Mouse (Mus musculus) ovary, postnatal 14 days (tissue): ENCODE data around the gene Olfr1090.

Experiments used
- DNase-seq: peaks from one replicate; pipeline ENCODE4 v3.0.0; 2022; ENCODE audit warnings: low spot score

Olfr1090 gene

GRCm38 (mm10) chr2:86758893-86759292 is at the start of gene Olfr1090:
Gene Olfr1090 (minus strand): TSS chr2:86758993.
- DNase-seq: no peak

GRCm38 (mm10) chr2:86782179-86782578 is 23.4 kb upstream of the Olfr1090 start, which contains the start of gene Olfr1093:
Gene Olfr1093 (plus strand): TSS chr2:86782479.
- DNase-seq: no peak

- DNase-seq: no peak
Observed at GRCm38 (mm10) chr2:86761050-86761449, 2.3 kb upstream of the Olfr1090 start.

- DNase-seq: no peak
Observed at GRCm38 (mm10) chr2:86733601-86734000, 25.2 kb downstream of the Olfr1090 start, which contains the start of gene Olfr1089. Gene Olfr1089 (minus strand): TSS chr2:86733701.
